Mouse (Mus musculus) ES-Bruce4 (cell line): ENCODE data around the gene Rab11a.

Experiments
- CTCF ChIP-seq: IDR thresholded peaks from one replicate; pipeline ENCODE4 v1.8.1; 2011; ENCODE audit warnings: low read depth, low read length
- POLR2A ChIP-seq: IDR thresholded peaks from one replicate; pipeline ENCODE4 v1.8.1; 2011; ENCODE audit warnings: low read length; ENCODE audit not compliant: insufficient read depth

GRCm38 (mm10) chr9:64696404-64696803 is 41.2 kb downstream of the Rab11a start:
- no peak for TF ChIP-seq POLR2A
- TF ChIP-seq CTCF = no peak
